Mouse (Mus musculus) C2C12 (cell line): ENCODE data around the gene 3110009E18Rik.

Experiments
- CTCF ChIP-seq: IDR thresholded peaks from one replicate; pipeline ENCODE4 v1.5.1; 2011; ENCODE audit not compliant: control insufficient read depth, insufficient read depth, insufficient read length
- MYOG ChIP-seq: IDR thresholded peaks from one replicate; pipeline ENCODE4 v1.6.1; 2011; ENCODE audit not compliant: control insufficient read depth, insufficient read length; ENCODE audit errors: extremely low read depth

GRCm38 (mm10) chr1:120099483-120099882, 21.5 kb upstream of the 3110009E18Rik start:
- TF ChIP-seq CTCF, result no peak
- no peak for TF ChIP-seq MYOG
